Mouse (Mus musculus): ENCODE data around the gene Zfp36l2.

- no peak for TF ChIP-seq GATA1 (IDR thresholded peaks at IDR 0.05; ENCODE audit: low read length)
- TF ChIP-seq TAL1 (IDR thresholded peaks at IDR 0.05; ENCODE audit: low read length): no peak
Measured at GRCm38 (mm10) chr17:84196329-84196728, 8.6 kb upstream of the Zfp36l2 start.

All from erythroblast, embryonic 14.5 days (primary cell).